Mouse (Mus musculus) MEL (cell line): ENCODE results near the gene Gpr161. TPM values are rescaled to one million over a fixed set of nuclear protein-coding genes. Genes with fewer than 3 reads are reported as not detected.

Experiments
- DNase-seq: peaks from one replicate; pipeline ENCODE4 v3.0.0; 2011; ENCODE audit warnings: low read depth, low spot score
- H3K27ac ChIP-seq: 2 replicates; pipeline ENCODE4 v1.5.1; 2012; ENCODE audit warnings: low read depth, mild to moderate bottlenecking, control low read depth, low read length, moderate library complexity; ENCODE audit not compliant: control insufficient read depth
- H3K27me3 ChIP-seq, 2 experiments: fragments of 150-350 bp in 1 of 2; sonication (generic) in 1 of 2; 2 replicates each; pipeline ENCODE4 v1.6.1; 2012; ENCODE audit warnings: low read length in 2 of 2, mild to moderate bottlenecking in 2 of 2, improper control_type of control experiment in 1 of 2, moderate library complexity in 1 of 2; ENCODE audit not compliant: insufficient read depth in 2 of 2, control insufficient read depth in 1 of 2
- H3K36me3 ChIP-seq, 2 experiments: 2 replicates each; pipeline ENCODE4 v1.6.1; 2012 to 2014; ENCODE audit warnings: low read length in 2 of 2, improper control_type of control experiment in 1 of 2, inconsistent platforms in 1 of 2, mild to moderate bottlenecking in 1 of 2; ENCODE audit not compliant: insufficient read depth in 2 of 2, control insufficient read depth in 1 of 2
- H3K4me1 ChIP-seq, 2 experiments: fragments of 150-350 bp in 1 of 2; sonication (generic) in 1 of 2; 2 replicates each; pipeline ENCODE4 v1.6.1; 2012; ENCODE audit warnings: low read length in 2 of 2, improper control_type of control experiment in 1 of 2, mild to moderate bottlenecking in 1 of 2; ENCODE audit not compliant: insufficient read depth in 2 of 2, control insufficient read depth in 1 of 2
- H3K4me3 ChIP-seq, 2 experiments: fragments of 150-350 bp in 1 of 2; sonication (generic) in 1 of 2; 2 replicates each; pipeline ENCODE4 v1.5.1; 2012; ENCODE audit warnings: low read depth in 2 of 2, low read length in 2 of 2, mild to moderate bottlenecking in 2 of 2, moderate library complexity in 2 of 2, control low read depth in 1 of 2, improper control_type of control experiment in 1 of 2; ENCODE audit not compliant: control insufficient read depth in 1 of 2, insufficient read depth in 1 of 2
- H3K79me2 ChIP-seq: 2 replicates; pipeline ENCODE4 v1.6.1; 2012; ENCODE audit warnings: mild to moderate bottlenecking, low read length, moderate library complexity; ENCODE audit not compliant: control insufficient read depth, poor library complexity, insufficient read depth
- H3K9ac ChIP-seq: 2 replicates; pipeline ENCODE4 v1.6.1; 2012; ENCODE audit warnings: low read depth, mild to moderate bottlenecking, control low read depth, low read length, moderate library complexity; ENCODE audit not compliant: control insufficient read depth, poor library complexity, severe bottlenecking
- H3K9me3 ChIP-seq: fragments of 150-350 bp; sonication (generic); replicated peaks from 2 replicates; pipeline ENCODE4 v1.6.1; 2012; ENCODE audit warnings: mild to moderate bottlenecking, low read length, improper control_type of control experiment, moderate library complexity; ENCODE audit not compliant: insufficient read depth
- CTCF ChIP-seq, 3 experiments: IDR thresholded peaks in 2 of 3; conservative IDR thresholded peaks in 1 of 3; 2 replicates each; pipeline ENCODE4 v1.5.1; 2011 to 2012; ENCODE audit warnings: low read length in 3 of 3, low read depth in 2 of 3, mild to moderate bottlenecking in 2 of 3, improper control_type of control experiment in 1 of 3, inconsistent platforms in 1 of 3, mixed read lengths in 1 of 3, moderate library complexity in 1 of 3; ENCODE audit not compliant: control insufficient read depth in 1 of 3, insufficient read depth in 1 of 3, poor library complexity in 1 of 3, severe bottlenecking in 1 of 3
- ELF1 ChIP-seq: IDR thresholded peaks from 2 replicates; pipeline ENCODE4 v1.6.1; 2014; ENCODE audit warnings: low read depth, mild to moderate bottlenecking, inconsistent platforms, low read length, improper control_type of control experiment, moderate library complexity
- ETS1 ChIP-seq: IDR thresholded peaks from 2 replicates; pipeline ENCODE4 v1.6.1; 2012; ENCODE audit warnings: low read depth, mild to moderate bottlenecking, inconsistent platforms, low read length, improper control_type of control experiment, moderate library complexity
- GATA1 ChIP-seq: IDR thresholded peaks from 2 replicates; pipeline ENCODE4 v1.6.1; 2011; ENCODE audit warnings: low read depth, low read length, improper control_type of control experiment
- HCFC1 ChIP-seq: IDR thresholded peaks from 2 replicates; pipeline ENCODE4 v1.6.1; 2012; ENCODE audit warnings: low read depth, mild to moderate bottlenecking, inconsistent platforms, low read length, improper control_type of control experiment, moderate library complexity
- MAFK ChIP-seq: IDR thresholded peaks from 2 replicates; pipeline ENCODE4 v1.6.1; 2011; ENCODE audit warnings: low read depth, mild to moderate bottlenecking, low read length, improper control_type of control experiment, borderline replicate concordance
- MAZ ChIP-seq: IDR thresholded peaks from 2 replicates; pipeline ENCODE4 v1.6.1; 2012; ENCODE audit warnings: low read depth, mild to moderate bottlenecking, inconsistent platforms, low read length, improper control_type of control experiment
- MYB ChIP-seq: IDR thresholded peaks from 2 replicates; pipeline ENCODE4 v1.6.1; 2011; ENCODE audit warnings: mild to moderate bottlenecking, low read depth, low read length, improper control_type of control experiment
- MYC ChIP-seq: IDR thresholded peaks from 2 replicates; pipeline ENCODE4 v1.6.1; 2011; ENCODE audit warnings: low read depth, mild to moderate bottlenecking, low read length, improper control_type of control experiment, moderate library complexity
- NRF1 ChIP-seq: IDR thresholded peaks from 2 replicates; pipeline ENCODE4 v1.6.1; 2014; ENCODE audit warnings: low read depth, mild to moderate bottlenecking, inconsistent platforms, low read length, improper control_type of control experiment, moderate library complexity; ENCODE audit not compliant: poor library complexity, insufficient read depth, severe bottlenecking
- POLR2AphosphoS2 ChIP-seq: IDR thresholded peaks from 2 replicates; pipeline ENCODE4 v1.6.1; 2011; ENCODE audit warnings: low read length, improper control_type of control experiment
- RAD21 ChIP-seq: IDR thresholded peaks from 2 replicates; pipeline ENCODE4 v1.6.1; 2011; ENCODE audit warnings: mild to moderate bottlenecking, low read depth, low read length, improper control_type of control experiment
- SIN3A ChIP-seq: IDR thresholded peaks from 2 replicates; pipeline ENCODE4 v1.6.1; 2012; ENCODE audit warnings: low read length, improper control_type of control experiment, inconsistent platforms
- SMC3 ChIP-seq: IDR thresholded peaks from 2 replicates; pipeline ENCODE4 v1.6.1; 2011; ENCODE audit warnings: low read depth, low read length, improper control_type of control experiment
- UBTF ChIP-seq: IDR thresholded peaks from 2 replicates; pipeline ENCODE4 v1.6.1; 2012; ENCODE audit warnings: low read depth, mild to moderate bottlenecking, inconsistent platforms, low read length, improper control_type of control experiment, moderate library complexity, borderline replicate concordance; ENCODE audit not compliant: insufficient read depth
- USF1 ChIP-seq: IDR thresholded peaks from 2 replicates; pipeline ENCODE4 v1.6.1; 2014; ENCODE audit warnings: low read depth, mild to moderate bottlenecking, inconsistent platforms, low read length, improper control_type of control experiment, moderate library complexity
- ZC3H11A ChIP-seq: IDR thresholded peaks from 2 replicates; pipeline ENCODE4 v1.6.1; 2012; ENCODE audit warnings: low read depth, mild to moderate bottlenecking, inconsistent platforms, low read length, improper control_type of control experiment
- polyA plus RNA-seq, 2 experiments: library from polyadenylated mRNA; stranded (reverse) in 1 of 2; unstranded in 1 of 2; fragments of >175 nt in 1 of 2; fragments of >200 nt in 1 of 2; gene quantifications; 2 replicates each; pipeline versions ENCODE4 v1.2.1 to v1.2.4; 2012; ENCODE audit warnings: low replicate concordance in 2 of 2, low read depth in 1 of 2; ENCODE audit not compliant: insufficient read length in 2 of 2, insufficient read depth in 1 of 2, missing spikeins in 1 of 2
- total RNA-seq: library from RNA; depleted of rRNA; stranded (reverse); fragments of 300-350 nt; gene quantifications from 2 replicates; pipeline ENCODE4 v1.2.3, GENCODE M21; 2012

Gpr161 gene
- total and polyA plus RNA-seq, 3 experiments: 0.08 to 0.97 TPM; not detected in 1

DNA sequence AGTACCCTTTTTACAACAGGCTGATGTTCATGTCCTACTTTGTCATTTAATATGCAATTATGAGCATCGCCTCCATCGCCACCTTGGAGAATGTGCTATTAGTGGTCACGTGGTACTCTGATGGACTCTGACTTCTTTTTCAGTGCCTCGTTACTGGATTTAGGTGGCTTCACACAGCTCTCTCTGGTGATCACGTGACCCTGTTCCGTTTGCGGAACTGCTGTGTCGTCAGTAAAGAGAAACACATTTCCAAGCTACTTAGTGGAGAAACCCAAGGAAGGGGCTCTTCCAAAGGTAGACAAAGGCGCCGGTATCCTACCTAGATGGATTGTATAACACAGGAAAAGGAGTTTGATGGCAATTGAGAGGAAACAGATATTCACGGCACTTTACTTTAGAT lies 12.6 kb downstream of the Gpr161 start:
- Histone ChIP-seq H3K9me3 (no peaks in the 10 kb centered on the region), H3K36me3 (no peaks in the 10 kb centered on the region), H3K9ac (no peak overlapping the region), H3K4me1 (no peaks in the 10 kb centered on the region)
- no peak for DNase-seq
- TF ChIP-seq ELF1: no peak
- peak; percentile 48; the same call in 1 of the 2 replicates for TF ChIP-seq USF1
- no peak for TF ChIP-seq ETS1
- TF ChIP-seq, all 39 proteins: peak for 1
- H3K79me2 ChIP-seq: no peaks in the 10 kb centered on the region
- peaks cover 0 to 2% of the 10 kb centered on the region in 2 experiments; a peak in 1 of 4 replicates for H3K27me3 ChIP-seq
- H3K27ac ChIP-seq: no peak overlapping the region
- no peak overlapping the region for H3K4me3 ChIP-seq

DNA sequence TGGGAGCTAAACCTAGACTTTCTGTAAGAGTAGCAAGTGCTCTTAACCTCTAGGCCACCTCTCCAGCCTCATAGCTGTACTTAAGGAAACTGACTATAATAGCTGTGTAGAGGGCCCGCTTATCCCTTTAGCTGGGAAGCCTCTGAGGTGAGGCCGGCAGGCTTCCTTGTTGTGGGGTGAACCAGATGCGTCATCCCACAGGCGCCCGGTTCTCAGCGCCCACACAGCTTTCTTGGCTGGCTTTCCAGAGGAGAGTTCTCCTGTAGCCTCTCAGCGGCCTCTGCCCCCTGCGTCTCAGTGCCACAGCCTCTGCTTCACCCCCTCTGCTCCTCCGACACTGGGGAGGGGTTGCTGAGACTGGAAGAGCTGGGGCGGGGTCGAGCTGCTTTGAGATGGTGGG lies 20.8 kb downstream of the Gpr161 start:
- DNase-seq: no peak
- Histone ChIP-seq H3K4me1 (peaks cover 0 to 5% of the 10 kb centered on the region in 2 experiments; a peak in 2 of 4 replicates), H3K4me3 (no peak overlapping the region), H3K27ac (no peak overlapping the region), H3K79me2 (no peaks in the 10 kb centered on the region), H3K27me3 (no peaks in the 10 kb centered on the region), H3K9ac (no peak overlapping the region), H3K36me3 (no peaks in the 10 kb centered on the region), H3K9me3 (no peaks in the 10 kb centered on the region)
- TF ChIP-seq UBTF (no peak), GATA1 (no peak), ZC3H11A (no peak), HCFC1 (no peak)

DNA sequence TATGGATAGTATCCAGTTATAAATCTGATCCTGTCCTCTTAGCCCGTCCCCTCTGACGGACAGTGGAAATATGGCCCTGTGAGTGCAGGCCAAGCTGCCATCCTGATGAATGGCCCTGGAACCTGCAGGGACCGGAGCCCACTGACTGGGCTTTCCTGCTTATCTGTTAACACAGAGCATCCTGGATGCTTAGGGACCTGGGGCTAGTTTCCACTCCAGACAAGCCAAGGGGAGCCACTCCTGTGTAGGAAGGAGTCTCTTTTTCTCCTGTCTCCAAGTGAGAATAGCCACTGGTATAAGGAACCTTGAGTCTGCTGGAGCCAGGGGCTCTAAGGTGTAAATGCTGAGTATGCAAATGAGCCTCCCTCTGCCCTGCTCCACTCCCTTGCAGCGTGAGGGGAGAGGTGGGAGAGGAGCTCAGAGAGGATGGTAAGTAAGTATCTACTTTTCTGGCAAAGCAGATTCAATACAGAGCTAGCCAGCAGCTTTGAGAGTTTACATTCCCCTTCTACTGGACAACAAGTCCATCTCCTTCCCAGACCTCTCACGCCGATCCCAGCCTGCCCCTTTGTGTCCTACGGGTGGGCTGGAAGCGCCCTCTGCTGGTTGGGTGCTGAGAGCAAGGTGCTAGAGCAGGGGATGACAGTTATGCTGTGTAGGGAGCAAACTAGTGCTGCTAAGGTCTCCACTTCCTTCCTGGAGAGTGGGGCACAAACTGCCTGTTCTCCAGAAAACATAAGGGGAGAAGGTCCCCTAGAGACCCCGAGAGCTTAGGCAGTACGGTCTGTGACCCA lies 24.7 kb downstream of the Gpr161 start:
- no peaks in the 10 kb centered on the region for H3K79me2 ChIP-seq
- peak; percentile 79 for DNase-seq
- peaks cover 2 to 12% of the 10 kb centered on the region in 2 experiments; a peak in 2 of 4 replicates for H3K4me1 ChIP-seq
- no peak overlapping the region for H3K27ac ChIP-seq
- H3K27me3 ChIP-seq: no peaks in the 10 kb centered on the region
- peak; percentile 39; the same call in 1 of the 2 replicates for TF ChIP-seq ZC3H11A
- TF ChIP-seq ETS1: no peak
- peak; percentile 68 for TF ChIP-seq SMC3
- no peak for TF ChIP-seq MAFK
- TF ChIP-seq MAZ: no peak
- peak; percentile 75 to 85 (median 80) for TF ChIP-seq CTCF (IDR thresholded peaks at IDR 0.05 in 2 of 3, conservative IDR thresholded peaks at IDR 0.05 in 1 of 3; ENCODE audit: control insufficient read depth in 1 of 3, insufficient read depth in 1 of 3, low read depth in 2 of 3, low read length in 3 of 3, poor library complexity in 1 of 3, severe bottlenecking in 1 of 3)
- TF ChIP-seq POLR2AphosphoS2: no peak
- TF ChIP-seq ELF1: no peak
- TF ChIP-seq RAD21: peak; percentile 66
- TF ChIP-seq MYC: no peak
- TF ChIP-seq NRF1: no peak
- TF ChIP-seq SIN3A: no peak
- TF ChIP-seq MYB: no peak
- TF ChIP-seq, all 39 proteins: peak for 4
- no peaks in the 10 kb centered on the region; a peak in 1 of 4 replicates for H3K36me3 ChIP-seq
- H3K9me3 ChIP-seq: no peaks in the 10 kb centered on the region
- peak overlapping the region; percentile 49 to 53 for H3K4me3 ChIP-seq
- H3K9ac ChIP-seq: no peak overlapping the region
